Mouse (Mus musculus): ENCODE measurements around the gene Rtp2.

DNA sequence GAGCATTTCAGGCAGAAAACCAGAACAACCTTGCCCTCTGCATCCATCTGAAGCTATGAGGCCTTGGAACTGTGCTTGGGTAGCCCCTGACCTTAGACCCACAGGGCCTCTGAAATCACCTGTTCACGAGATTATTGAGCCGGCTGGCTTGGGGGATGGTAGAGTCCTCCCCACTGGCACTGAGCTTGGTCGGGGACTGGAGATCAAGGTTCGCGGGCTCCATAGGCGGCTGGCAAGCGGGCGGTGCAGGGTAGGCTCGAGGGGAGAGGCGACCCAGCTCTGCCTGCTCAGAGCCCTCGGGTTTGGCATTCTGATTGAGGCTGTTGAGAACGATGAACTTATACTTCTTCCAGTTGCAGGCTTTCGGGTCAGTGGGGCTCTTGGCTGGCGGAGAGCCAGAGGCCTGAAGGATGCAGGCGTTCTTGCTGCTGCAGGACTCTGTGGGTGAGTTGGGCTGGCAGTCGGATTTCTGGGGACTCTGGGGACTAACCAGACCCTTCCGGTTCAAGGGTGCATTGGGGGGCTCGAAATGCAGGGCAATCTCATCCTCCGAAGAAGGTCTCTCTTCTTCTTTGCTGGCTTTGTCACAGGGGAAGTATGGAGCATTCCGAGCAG is 40.0 kb upstream of the Rtp2 start:
- no peak for TF ChIP-seq CTCF (IDR thresholded peaks at IDR 0.05; ENCODE audit: borderline replicate concordance, insufficient read depth, low read length)
- TF ChIP-seq POLR2A (IDR thresholded peaks at IDR 0.05; ENCODE audit: low read depth, low read length): no peak

Measured in embryonic fibroblast, embryonic 13.5 days (primary cell).